Mouse (Mus musculus): ENCODE measurements at regions not wholly inside any gene's neighbourhood (a gene's known extent, or its start where the extent isn't known, plus 50 kb on each side); places are given as distances from the start of the nearest gene placed in this dataset.
A peak's percentile ranks its signal among the peaks of the same experiment; 100 is the strongest.

GRCm38 (mm10) chr16:9198903-9199532 is 369.1 kb downstream of the 1810013L24Rik start:
- WGBS, result 80% methylated on average over 1 of the region's 1 CpGs
- no peaks in the 10 kb centered on the region for H3K9me3 ChIP-seq (ENCODE audit: control insufficient read depth, low read length)
- no peak for TF ChIP-seq POLR2A (IDR thresholded peaks at IDR 0.05; ENCODE audit: borderline replicate concordance, extremely low read depth, insufficient read depth, insufficient read length)

DNA sequence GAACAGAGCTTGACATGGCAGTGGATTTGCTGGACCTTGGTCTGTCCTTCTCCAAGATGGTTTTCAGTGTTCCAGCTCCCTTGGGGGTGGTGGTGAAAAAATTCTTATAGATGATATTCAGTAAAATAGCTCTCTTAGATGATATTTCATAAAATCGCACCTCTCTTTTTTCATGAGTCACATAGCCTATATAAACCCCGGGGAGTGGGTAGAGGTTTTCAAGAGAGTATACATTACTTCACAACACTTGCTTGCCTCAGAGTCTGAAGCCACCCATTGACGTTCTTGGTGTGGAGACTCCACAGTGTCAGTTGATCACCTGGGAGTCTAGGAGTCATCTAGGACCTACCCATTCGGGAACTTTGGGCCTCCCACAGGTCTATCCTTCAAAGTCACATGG is 378.7 kb downstream of the 1810013L24Rik start:
- no peak overlapping the region for H3K9ac ChIP-seq (ENCODE audit: low read depth, low read length, severe bottlenecking)
- no peak for TF ChIP-seq POLR2A (IDR thresholded peaks at IDR 0.05; ENCODE audit: borderline replicate concordance, extremely low read depth, insufficient read depth, insufficient read length)
- no peak overlapping the region for H3K4me3 ChIP-seq (replicated peaks; ENCODE audit: low read length)
- DNase-seq (ENCODE audit: low spot score) (no peak), ATAC-seq (ENCODE audit: low FRiP score, low read depth) (no peak)
- no peaks in the 10 kb centered on the region for H3K9me3 ChIP-seq (ENCODE audit: control insufficient read depth, low read length)
- H3K4me1 ChIP-seq (ENCODE audit: control insufficient read depth, insufficient read depth, low read length), result no peaks in the 10 kb centered on the region
- no peak overlapping the region for H3K27ac ChIP-seq (replicated peaks; ENCODE audit: low read depth, low read length)
- H3K27me3 ChIP-seq (ENCODE audit: control insufficient read depth, insufficient read depth, low read length), result no peaks in the 10 kb centered on the region
- no peaks in the 10 kb centered on the region for H3K36me3 ChIP-seq (ENCODE audit: control insufficient read depth, insufficient read depth, low read length)
- H3K4me2 ChIP-seq (replicated peaks; ENCODE audit: low read depth, low read length, severe bottlenecking), result no peak overlapping the region
- WGBS, result 90% methylated on average over 4 of the region's 4 CpGs

More at GRCm38 (mm10) chr16:9198903-9199532, 369.1 kb downstream of the 1810013L24Rik start:
- H3K4me3 ChIP-seq (replicated peaks; ENCODE audit: low read length), result no peak overlapping the region
- no peak overlapping the region for H3K4me2 ChIP-seq (replicated peaks; ENCODE audit: low read depth, low read length, severe bottlenecking)
- no peak overlapping the region for H3K9ac ChIP-seq (ENCODE audit: low read depth, low read length, severe bottlenecking)
- DNase-seq (ENCODE audit: low spot score) (no peak), ATAC-seq (ENCODE audit: low FRiP score, low read depth) (no peak)
- H3K27me3 ChIP-seq (ENCODE audit: control insufficient read depth, insufficient read depth, low read length), result no peaks in the 10 kb centered on the region
- no peaks in the 10 kb centered on the region for H3K4me1 ChIP-seq (ENCODE audit: control insufficient read depth, insufficient read depth, low read length)
- H3K36me3 ChIP-seq (ENCODE audit: control insufficient read depth, insufficient read depth, low read length), result no peaks in the 10 kb centered on the region
- no peak overlapping the region for H3K27ac ChIP-seq (replicated peaks; ENCODE audit: low read depth, low read length)

GRCm38 (mm10) chr16:9211485-9211884 is 381.6 kb downstream of the 1810013L24Rik start:
- WGBS, result 51% methylated on average over 6 of the region's 6 CpGs
- TF ChIP-seq POLR2A (IDR thresholded peaks at IDR 0.05; ENCODE audit: borderline replicate concordance, extremely low read depth, insufficient read depth, insufficient read length), result no peak
- DNase-seq (ENCODE audit: low spot score), result peak; percentile 6
- no peak overlapping the region for H3K9ac ChIP-seq (ENCODE audit: low read depth, low read length, severe bottlenecking)
- no peak overlapping the region for H3K4me2 ChIP-seq (replicated peaks; ENCODE audit: low read depth, low read length, severe bottlenecking)
- ATAC-seq (ENCODE audit: low FRiP score, low read depth), result no peak
- H3K27me3 ChIP-seq (ENCODE audit: control insufficient read depth, insufficient read depth, low read length), result no peaks in the 10 kb centered on the region
- no peak overlapping the region for H3K27ac ChIP-seq (replicated peaks; ENCODE audit: low read depth, low read length)
- H3K9me3 ChIP-seq (ENCODE audit: control insufficient read depth, low read length), result no peaks in the 10 kb centered on the region
- H3K4me3 ChIP-seq (replicated peaks; ENCODE audit: low read length), result no peak overlapping the region
- H3K4me1 ChIP-seq (ENCODE audit: control insufficient read depth, insufficient read depth, low read length), result no peaks in the 10 kb centered on the region
- no peaks in the 10 kb centered on the region for H3K36me3 ChIP-seq (ENCODE audit: control insufficient read depth, insufficient read depth, low read length)

DNA sequence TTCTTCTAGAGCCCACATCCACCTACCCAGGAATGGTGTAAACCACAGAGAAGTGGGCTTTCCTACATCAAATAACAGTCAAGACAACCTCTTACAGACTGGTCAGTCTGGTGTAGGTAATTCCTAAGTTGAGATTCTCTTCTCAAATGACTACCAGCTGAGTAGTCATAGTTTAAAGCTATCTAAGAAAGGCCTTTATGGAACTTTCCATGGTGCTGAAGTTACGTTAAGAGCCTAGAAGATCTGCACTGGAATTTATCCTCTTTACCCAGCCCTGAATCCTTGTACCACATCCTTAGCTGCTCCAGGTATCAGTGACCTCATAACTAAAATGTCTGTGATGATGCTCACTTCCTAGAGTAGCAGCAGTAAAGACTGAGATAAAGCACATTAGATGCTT is 385.2 kb downstream of the 1810013L24Rik start:
- Histone ChIP-seq H3K4me2 (replicated peaks; ENCODE audit: low read depth, low read length, severe bottlenecking) (no peak overlapping the region), H3K27me3 (ENCODE audit: control insufficient read depth, insufficient read depth, low read length) (no peaks in the 10 kb centered on the region), H3K4me3 (replicated peaks; ENCODE audit: low read length) (no peak overlapping the region), H3K9ac (ENCODE audit: low read depth, low read length, severe bottlenecking) (no peak overlapping the region), H3K36me3 (ENCODE audit: control insufficient read depth, insufficient read depth, low read length) (no peaks in the 10 kb centered on the region), H3K4me1 (ENCODE audit: control insufficient read depth, insufficient read depth, low read length) (no peaks in the 10 kb centered on the region), H3K27ac (replicated peaks; ENCODE audit: low read depth, low read length) (no peak overlapping the region), H3K9me3 (ENCODE audit: control insufficient read depth, low read length) (no peaks in the 10 kb centered on the region)
- ATAC-seq (ENCODE audit: low FRiP score, low read depth) (no peak), DNase-seq (ENCODE audit: low spot score) (peak; percentile 56)
- TF ChIP-seq POLR2A (IDR thresholded peaks at IDR 0.05; ENCODE audit: borderline replicate concordance, extremely low read depth, insufficient read depth, insufficient read length), result no peak
- 46% methylated on average over 1 of the region's 1 CpGs for WGBS

DNA sequence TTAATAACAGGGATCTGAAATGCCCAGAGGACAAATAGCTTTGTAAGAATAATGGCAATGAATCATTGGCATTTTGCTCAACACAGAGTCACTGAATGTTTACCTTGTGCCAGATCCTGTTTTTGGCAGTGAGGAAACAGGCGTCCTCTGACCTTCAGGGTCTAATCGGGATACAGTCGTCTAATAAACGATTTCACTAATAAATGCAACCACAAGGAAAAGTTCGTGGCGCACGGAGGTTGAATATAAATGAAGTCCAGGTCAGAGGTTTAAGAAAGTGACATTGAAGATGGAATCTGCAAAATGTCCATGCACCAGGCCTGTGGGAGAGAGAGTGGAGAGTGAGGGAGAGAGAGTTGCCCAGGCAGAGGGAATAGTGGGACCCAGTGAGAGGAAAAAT is 387.5 kb downstream of the 1810013L24Rik start:
- H3K4me1 ChIP-seq (ENCODE audit: control insufficient read depth, insufficient read depth, low read length), result no peaks in the 10 kb centered on the region
- H3K4me3 ChIP-seq (replicated peaks; ENCODE audit: low read length), result no peak overlapping the region
- 74% methylated on average over 7 of the region's 7 CpGs for WGBS
- no peaks in the 10 kb centered on the region for H3K9me3 ChIP-seq (ENCODE audit: control insufficient read depth, low read length)
- no peak overlapping the region for H3K9ac ChIP-seq (ENCODE audit: low read depth, low read length, severe bottlenecking)
- no peaks in the 10 kb centered on the region for H3K27me3 ChIP-seq (ENCODE audit: control insufficient read depth, insufficient read depth, low read length)
- ATAC-seq (ENCODE audit: low FRiP score, low read depth) (no peak), DNase-seq (ENCODE audit: low spot score) (no peak)
- H3K27ac ChIP-seq (replicated peaks; ENCODE audit: low read depth, low read length), result no peak overlapping the region
- TF ChIP-seq POLR2A (IDR thresholded peaks at IDR 0.05; ENCODE audit: borderline replicate concordance, extremely low read depth, insufficient read depth, insufficient read length), result no peak
- H3K4me2 ChIP-seq (replicated peaks; ENCODE audit: low read depth, low read length, severe bottlenecking), result no peak overlapping the region
- no peaks in the 10 kb centered on the region for H3K36me3 ChIP-seq (ENCODE audit: control insufficient read depth, insufficient read depth, low read length)

- Histone ChIP-seq H3K27me3 (ENCODE audit: control insufficient read depth, insufficient read depth, low read length) (no peaks in the 10 kb centered on the region), H3K27ac (replicated peaks; ENCODE audit: low read depth, low read length) (no peak overlapping the region), H3K4me2 (replicated peaks; ENCODE audit: low read depth, low read length, severe bottlenecking) (no peak overlapping the region), H3K36me3 (ENCODE audit: control insufficient read depth, insufficient read depth, low read length) (no peaks in the 10 kb centered on the region), H3K9ac (ENCODE audit: low read depth, low read length, severe bottlenecking) (no peak overlapping the region), H3K9me3 (ENCODE audit: control insufficient read depth, low read length) (no peaks in the 10 kb centered on the region), H3K4me3 (replicated peaks; ENCODE audit: low read length) (no peak overlapping the region), H3K4me1 (ENCODE audit: control insufficient read depth, insufficient read depth, low read length) (no peaks in the 10 kb centered on the region)
- ATAC-seq (ENCODE audit: low FRiP score, low read depth) (no peak), DNase-seq (ENCODE audit: low spot score) (no peak)
- TF ChIP-seq POLR2A (IDR thresholded peaks at IDR 0.05; ENCODE audit: borderline replicate concordance, extremely low read depth, insufficient read depth, insufficient read length), result no peak
These were observed 400.3 kb downstream of the 1810013L24Rik start for GRCm38 (mm10) chr16:9230178-9230577.

Measured in limb, embryonic 14.5 days (tissue).